Mouse (Mus musculus): ENCODE results near the gene Zbtb7b.

Gene Zbtb7b

GRCm38 (mm10) chr3:89390111-89390515 lies 4.5 kb downstream of the Zbtb7b start:
- no peak for DNase-seq (ENCODE audit: low read depth, low spot score)

DNA sequence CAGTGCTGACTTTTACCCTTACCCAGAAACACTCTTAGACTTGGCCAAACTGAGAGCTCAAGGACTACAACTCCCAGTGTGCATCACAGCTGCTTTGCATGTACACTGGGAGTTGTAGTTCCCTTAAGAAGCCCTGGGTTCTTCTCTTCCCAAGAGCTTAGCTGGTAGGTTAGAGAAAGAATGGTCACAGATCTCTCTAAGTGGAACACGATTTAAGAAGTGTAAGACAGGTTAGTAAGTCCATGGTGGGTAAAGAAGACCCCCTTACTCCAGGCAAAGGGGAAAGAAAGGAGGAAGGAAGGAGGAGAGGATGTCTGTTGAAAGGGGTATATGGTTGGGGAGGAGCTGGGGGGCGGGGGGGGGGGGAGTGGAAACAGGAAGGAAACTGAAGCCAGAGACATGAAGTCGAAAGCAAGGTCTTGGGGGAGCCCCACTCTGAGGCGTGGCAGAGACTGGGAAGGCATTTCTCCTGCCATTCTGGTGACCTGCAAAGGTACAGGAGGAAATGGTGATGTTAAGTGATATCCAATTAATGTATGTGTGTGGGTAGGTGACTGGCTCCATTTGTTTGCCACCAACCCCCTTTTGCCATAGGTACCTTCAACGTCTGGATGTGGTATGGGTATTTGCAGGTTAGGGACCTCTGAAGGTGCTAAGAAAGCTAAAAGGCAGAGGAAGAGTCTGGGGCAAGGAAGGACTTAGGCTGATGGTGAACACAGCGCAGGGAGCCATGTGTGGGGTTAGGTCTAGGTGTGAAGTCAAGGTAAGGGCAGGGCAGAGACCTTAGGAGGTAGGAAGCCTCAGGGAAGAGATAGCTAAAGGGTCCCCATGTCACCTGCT lies 5.5 kb downstream of the Zbtb7b start:
- no peak for DNase-seq (ENCODE audit: low read depth, low spot score)

- no peak for DNase-seq (ENCODE audit: low read depth, low spot score)
These were observed 6.3 kb downstream of the Zbtb7b start for GRCm38 (mm10) chr3:89388134-89388881.

- no peak for DNase-seq (ENCODE audit: low read depth, low spot score)
These were observed 6.9 kb downstream of the Zbtb7b start for GRCm38 (mm10) chr3:89387632-89388031.

DNA sequence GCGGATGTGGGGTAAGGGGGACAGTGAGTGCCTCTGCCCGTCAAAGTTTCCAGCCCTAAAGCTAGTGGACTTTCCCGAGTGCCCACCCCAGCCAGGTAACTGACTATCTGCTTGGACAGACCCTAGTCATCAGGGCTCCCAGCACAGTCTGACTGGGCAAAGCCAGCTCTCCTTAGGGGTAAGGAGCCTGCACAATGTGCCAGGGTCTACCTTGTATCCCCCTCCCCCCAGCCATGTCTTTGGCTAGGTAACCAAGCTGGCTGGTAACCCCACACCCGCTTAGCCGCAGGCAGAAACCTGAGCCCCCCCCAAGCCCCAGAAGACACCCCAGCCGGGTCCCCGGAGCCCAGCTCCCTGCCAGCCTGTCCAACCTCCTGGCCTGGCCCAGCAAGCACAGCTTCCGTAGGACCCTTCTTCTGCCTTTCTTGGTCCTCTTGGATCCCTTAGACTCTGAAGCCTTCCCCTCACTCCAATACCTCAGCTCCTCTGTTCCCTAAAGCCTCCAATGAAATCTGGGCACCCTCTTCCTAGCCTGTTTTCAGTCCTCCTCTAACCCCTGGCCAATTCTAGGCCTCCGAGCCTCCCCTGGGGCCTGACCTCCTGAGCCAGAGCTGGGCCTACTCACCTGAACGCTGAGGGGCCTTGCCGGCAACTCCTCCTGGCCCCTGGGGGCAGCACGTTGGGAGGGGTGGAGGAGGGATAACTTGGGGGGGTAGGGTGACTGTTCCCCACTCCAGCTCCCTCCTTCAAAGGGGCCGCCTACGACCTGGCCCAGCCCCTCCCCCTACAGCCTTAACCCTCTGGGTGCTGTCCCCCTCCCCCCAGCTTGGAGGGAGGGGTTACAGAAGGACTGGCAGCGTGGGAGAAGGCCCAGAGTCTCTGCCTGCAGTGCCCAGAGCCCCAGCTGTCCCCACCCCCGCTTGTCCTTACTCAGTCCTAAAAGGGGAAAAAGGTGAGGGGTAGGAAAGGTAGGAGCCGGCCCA lies 7.8 kb downstream of the Zbtb7b start:
- DNase-seq (ENCODE audit: low read depth, low spot score), result no peak

GRCm38 (mm10) chr3:89385451-89385850 lies 9.1 kb downstream of the Zbtb7b start:
- DNase-seq (ENCODE audit: low read depth, low spot score), result no peak

DNA sequence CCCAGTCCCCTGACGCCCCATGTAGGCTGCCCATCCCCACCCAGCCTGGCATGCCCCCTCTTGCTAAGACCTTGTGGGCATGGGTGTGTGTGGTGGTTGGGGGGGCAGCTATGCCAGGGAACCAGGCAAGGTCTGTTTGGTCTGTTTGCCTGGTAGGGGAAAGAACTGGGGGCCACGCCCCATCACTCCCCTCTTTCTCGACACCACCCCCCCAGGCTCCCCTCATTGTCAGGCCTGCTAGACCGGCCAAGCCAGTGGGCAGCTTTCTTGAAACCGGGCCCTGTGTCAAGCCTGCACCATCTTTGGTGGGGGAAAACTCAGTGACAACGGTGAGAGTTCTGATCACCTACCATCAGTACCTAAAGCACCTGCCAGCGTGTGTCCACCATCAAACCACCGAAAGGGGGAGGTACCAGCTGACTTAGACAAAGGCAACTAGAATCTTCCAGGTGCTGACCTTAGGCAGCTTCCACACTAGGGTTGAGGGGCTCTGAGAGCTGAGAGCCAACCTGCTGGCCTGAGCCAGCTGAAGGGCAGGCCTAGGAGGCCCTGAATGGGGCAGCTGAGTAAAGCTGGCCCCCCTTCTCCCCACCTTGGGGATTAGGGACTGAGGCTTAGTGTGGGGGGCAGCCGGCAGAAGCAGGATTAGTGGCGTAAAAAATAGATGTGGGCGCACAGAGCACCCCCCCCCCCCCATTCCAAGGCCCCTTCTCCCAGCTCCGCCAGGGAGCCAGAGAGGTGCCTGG lies 10.1 kb downstream of the Zbtb7b start:
- DNase-seq (ENCODE audit: low read depth, low spot score), result no peak

DNA sequence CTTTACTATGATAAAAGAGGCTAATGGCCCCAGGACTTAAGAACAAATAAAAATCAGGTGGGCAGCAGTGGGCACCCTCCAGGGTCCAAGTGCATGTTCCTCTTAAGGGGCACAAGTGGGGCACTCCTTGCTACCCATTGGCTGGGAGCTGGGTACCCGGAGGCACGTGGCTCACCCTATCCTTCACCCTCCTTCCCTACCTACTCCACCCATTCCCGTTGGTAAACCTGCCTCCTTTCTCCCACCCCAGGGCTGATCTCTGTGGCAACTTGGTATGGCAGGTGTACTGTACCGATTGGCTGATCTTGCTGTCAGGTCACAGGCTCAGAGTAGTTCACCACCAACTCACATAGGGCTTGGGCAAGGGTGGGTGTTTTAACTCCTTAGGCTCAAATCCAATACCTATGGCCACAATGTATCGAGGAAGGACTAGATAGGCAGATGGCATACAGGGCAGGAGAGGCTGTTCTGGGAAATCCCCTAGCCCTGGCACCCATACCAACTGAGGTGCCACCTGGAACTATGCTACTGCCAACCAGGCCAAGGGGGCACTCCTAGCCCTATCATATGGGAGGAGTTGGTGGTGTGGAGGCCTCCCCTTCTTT lies 10.8 kb downstream of the Zbtb7b start:
- no peak for DNase-seq (ENCODE audit: low read depth, low spot score)

DNA sequence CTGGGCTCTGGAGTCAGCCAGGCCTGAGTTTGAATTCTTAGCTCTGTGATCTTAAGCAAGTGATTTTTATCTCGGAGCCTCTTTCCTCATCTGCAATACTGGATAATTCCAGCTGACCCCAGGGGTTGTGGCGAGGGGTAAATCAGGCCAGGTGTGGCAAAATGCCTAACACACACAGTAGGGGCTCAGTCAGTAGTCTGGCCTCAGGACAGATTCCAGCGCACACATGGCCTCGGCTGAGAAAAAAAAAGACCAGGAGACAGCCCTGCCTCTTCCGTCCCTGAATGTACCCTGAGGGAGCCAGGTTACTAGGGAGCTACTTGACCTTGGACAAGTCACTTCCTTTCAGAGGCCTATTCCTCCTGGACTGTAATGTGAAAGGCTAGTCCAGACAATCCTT lies 11.6 kb downstream of the Zbtb7b start:
- DNase-seq (ENCODE audit: low read depth, low spot score), result no peak

GRCm38 (mm10) chr3:89382033-89382882 lies 12.3 kb downstream of the Zbtb7b start:
- no peak for DNase-seq (ENCODE audit: low read depth, low spot score)

DNA sequence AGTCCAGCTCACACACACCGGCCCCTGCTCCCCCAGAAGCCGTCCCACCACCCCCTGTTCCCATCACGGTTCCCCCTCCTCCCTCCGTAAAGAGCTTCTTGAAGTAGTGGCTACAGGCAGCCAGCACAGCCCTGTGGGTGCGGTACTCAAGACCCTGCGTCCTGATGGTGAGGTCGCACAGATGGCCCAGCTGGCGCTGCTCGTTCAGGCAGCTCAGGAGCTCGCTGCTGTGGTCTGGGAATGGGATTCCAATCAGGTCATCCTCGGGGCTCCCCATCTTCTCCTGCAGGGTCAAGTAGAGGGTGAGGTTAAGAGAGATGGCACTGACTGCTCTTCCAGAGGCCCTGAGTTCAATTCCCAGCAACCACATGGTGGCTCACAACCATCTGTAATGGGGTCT lies 13.3 kb downstream of the Zbtb7b start:
- no peak for DNase-seq (ENCODE audit: low read depth, low spot score)

GRCm38 (mm10) chr3:89380711-89381110 lies 13.9 kb downstream of the Zbtb7b start:
- no peak for DNase-seq (ENCODE audit: low read depth, low spot score)

GRCm38 (mm10) chr3:89380291-89380690 lies 14.3 kb downstream of the Zbtb7b start:
- DNase-seq (ENCODE audit: low read depth, low spot score), result no peak

GRCm38 (mm10) chr3:89379388-89380131 lies 15.0 kb downstream of the Zbtb7b start:
- no peak for DNase-seq (ENCODE audit: low read depth, low spot score)

DNA sequence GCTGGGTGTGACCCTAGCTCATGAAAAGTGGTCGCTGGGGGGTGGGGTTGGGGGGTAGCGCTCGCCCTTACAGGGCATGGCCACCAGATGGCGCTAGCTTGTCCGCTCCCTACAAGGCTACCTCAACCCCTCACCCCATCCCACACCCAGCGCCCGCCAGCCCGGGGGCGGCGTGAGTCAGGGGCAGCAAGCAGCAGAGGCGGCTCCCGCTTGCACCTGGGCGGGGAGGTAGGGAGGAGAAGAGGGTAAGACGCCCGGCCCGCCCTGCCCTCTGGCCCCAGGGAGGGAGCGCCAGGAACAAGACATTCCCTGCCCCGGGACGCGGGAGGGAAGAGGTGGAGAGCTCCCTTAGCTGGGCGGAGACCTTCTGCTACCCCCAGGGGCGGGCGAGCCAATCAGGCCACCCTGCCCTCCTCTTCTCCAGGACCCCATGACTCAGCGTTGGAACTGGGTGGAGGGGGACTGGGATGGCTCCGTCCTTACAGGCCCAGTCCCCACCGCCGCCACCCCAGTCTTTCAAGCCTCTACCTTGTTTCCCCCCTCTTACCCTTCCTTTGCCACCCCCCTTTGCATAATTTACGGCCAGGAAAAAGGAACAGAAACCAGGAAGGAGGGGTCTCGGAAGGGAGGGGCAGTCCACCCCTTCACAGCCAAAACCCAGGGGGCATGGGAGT lies 16.0 kb downstream of the Zbtb7b start:
- DNase-seq (ENCODE audit: low read depth, low spot score), result peak; percentile 89

GRCm38 (mm10) chr3:89377831-89378230 lies 16.7 kb downstream of the Zbtb7b start:
- no peak for DNase-seq (ENCODE audit: low read depth, low spot score)

DNA sequence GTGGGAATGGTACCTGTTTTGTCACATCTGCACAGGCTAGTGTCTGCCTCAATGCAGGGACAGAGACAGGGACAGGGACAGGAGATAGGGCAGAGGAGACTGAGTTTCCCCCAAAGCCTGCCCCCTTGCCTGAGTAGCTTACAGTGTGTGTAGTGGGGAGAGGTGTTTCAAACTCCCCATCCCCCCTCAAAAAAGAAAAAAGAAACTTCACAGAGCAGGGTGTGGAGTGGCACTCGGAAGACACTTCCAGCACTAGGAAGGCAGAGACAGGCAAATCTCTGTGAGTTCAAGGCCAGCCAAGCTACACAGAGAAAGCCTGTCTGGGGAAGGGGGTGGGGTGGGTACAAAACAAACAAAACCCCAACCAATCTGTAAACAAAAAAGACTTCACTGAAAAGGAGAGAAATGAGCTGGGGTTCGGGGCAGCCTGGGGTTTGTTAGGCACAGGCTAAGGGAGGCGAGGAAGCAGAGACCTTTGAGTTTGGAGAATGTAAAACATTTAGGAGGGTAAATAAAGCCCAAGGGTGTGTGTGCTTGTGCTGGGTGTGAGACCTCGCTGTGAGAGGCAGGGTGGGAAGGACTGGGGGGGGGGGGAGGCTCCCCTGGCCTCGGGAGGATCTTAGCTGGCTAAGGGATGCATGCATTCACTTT lies 20.9 kb downstream of the Zbtb7b start:
- no peak for DNase-seq (ENCODE audit: low read depth, low spot score)

DNA sequence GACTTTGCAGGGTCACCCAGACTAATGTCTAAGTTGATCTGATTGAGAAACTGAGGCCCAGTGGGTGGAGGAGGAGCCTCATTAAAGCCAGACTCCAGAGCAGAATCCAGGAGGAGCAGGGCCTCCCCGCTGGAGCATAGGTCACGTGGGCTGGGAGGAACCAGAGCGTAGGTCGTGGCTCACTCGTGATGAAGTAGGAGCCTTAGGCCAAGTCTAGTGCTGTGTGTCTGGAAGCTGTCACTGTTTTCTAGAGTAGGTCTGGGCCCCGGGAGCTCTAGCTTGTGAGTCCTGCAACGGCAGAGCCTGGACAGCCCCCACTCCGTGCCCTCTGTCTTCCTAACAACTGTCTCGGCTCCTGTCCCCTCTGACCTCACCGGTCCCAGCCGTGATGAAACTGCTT lies 27.2 kb downstream of the Zbtb7b start:
- DNase-seq (ENCODE audit: low read depth, low spot score), result no peak
